In the genomic region with DNA sequence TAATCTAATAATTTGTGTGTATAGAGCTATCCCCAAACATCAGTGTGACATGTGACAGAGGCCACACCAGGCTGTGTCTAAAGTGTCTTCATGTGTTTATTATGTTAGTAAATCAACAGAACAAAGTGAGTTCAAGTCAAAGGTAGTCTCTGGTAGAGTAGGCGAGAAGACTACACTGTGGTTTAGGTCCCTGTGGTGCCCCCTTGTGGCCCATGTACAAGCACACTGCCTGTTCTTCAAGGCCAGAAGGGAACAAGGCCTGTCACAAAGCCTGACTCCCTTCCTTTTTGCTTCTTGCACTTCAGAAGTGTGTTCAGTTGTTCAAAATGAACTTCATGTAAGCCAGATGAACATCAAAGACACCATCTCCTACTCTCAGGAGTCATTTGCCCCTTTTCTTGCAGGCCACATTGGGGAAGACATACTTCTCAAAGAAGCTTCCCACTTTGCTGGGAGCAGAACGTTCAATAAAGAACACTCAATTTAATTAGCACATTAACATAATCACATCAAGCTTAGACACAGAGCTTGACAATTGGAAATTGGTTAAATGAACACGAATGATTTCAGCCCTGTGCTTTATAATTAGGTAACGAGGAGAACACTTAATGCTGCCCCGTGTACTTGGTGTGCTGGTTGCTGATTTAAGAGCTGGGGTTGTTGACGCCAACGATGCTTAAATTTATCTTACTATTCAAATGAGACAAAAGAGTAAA, we compare ENCODE assay signal across 7 mouse cellular contexts. TPM values are rescaled to one million over a fixed set of nuclear protein-coding genes. Genes with fewer than 3 reads are reported as not detected.
DNase-seq lines count a peak whose midpoint lies in the region; ATAC-seq and TF ChIP-seq lines count a peak whose summit lies in the region.

No protein-coding gene starts in this region.

- POLR2A ChIA-PET in Patski (lab: Charles Lee) = interaction anchor here (2.3 kb wide), 1 partner anchor 67 kb away, joined by 6 read pairs; no protein-coding TSS in a partner anchor

- H3K9ac ChIP-seq in midbrain, embryonic 14.5 days (replicated peaks; ENCODE audit: low read length) = no peak overlapping the region
- H3K9ac ChIP-seq in midbrain, embryonic 15.5 days = no peak overlapping the region

- H3K4me3 ChIP-seq in midbrain, embryonic 14.5 days (replicated peaks; ENCODE audit: low read depth, low read length) = no peak overlapping the region
- H3K4me3 ChIP-seq in midbrain, embryonic 15.5 days = no peak overlapping the region
- no peak overlapping the region for H3K4me3 ChIP-seq in cortical plate, adult 2 months (ENCODE audit: insufficient read depth, low read length)

- H3K36me3 ChIP-seq in midbrain, embryonic 14.5 days (ENCODE audit: control insufficient read depth, insufficient read depth, low read length) = no peaks in the 10 kb centered on the region
- no peaks in the 10 kb centered on the region for H3K36me3 ChIP-seq in midbrain, embryonic 15.5 days (replicated peaks)

- no peak overlapping the region for H3K4me2 ChIP-seq in midbrain, embryonic 14.5 days (ENCODE audit: low read length)
- H3K4me2 ChIP-seq in midbrain, embryonic 15.5 days = no peak overlapping the region

- H3K9me3 ChIP-seq in midbrain, embryonic 14.5 days (ENCODE audit: control insufficient read depth, low read length) = no peaks in the 10 kb centered on the region
- no peaks in the 10 kb centered on the region for H3K9me3 ChIP-seq in midbrain, embryonic 15.5 days

- no peak for ATAC-seq in midbrain, embryonic 14.5 days (ENCODE audit: low FRiP score, low TSS enrichment)
- no peak for ATAC-seq in midbrain, embryonic 15.5 days (replicated peaks)
- no peak for ATAC-seq in Patski

- CTCF ChIA-PET in Patski (lab: Charles Lee) = interaction anchor here (0.9 to 17.1 kb wide), 6 partner anchors 37 to 336 kb away, joined by 3 to 164 read pairs (median 5); no protein-coding TSS in a partner anchor

- WGBS in midbrain, embryonic 14.5 days = 68% methylated on average over 7 of the region's 7 CpGs
- WGBS in midbrain, embryonic 15.5 days = 59% methylated on average over 7 of the region's 7 CpGs

- H3K4me1 ChIP-seq in midbrain, embryonic 14.5 days (ENCODE audit: control insufficient read depth, insufficient read depth, low read length) = no peaks in the 10 kb centered on the region
- H3K4me1 ChIP-seq in midbrain, embryonic 15.5 days = no peaks in the 10 kb centered on the region
- H3K4me1 ChIP-seq in cortical plate, adult 2 months (ENCODE audit: control insufficient read depth, insufficient read depth, low read length) = no peaks in the 10 kb centered on the region

- TF ChIP-seq POLR2A in cortical plate, adult 2 months (IDR thresholded peaks at IDR 0.05; ENCODE audit: extremely low read depth, insufficient read depth, low read length) = no peak

- no peaks in the 10 kb centered on the region for H3K27me3 ChIP-seq in midbrain, embryonic 14.5 days (ENCODE audit: control insufficient read depth, insufficient read depth, low read length)
- no peaks in the 10 kb centered on the region for H3K27me3 ChIP-seq in midbrain, embryonic 15.5 days (replicated peaks)
- H3K27me3 ChIP-seq in Patski = no peaks in the 10 kb centered on the region

- peak; percentile 51 for DNase-seq in midbrain, embryonic 14.5 days
- DNase-seq in Patski (ENCODE audit: low read depth, low spot score) = no peak
- DNase-seq in kidney, postnatal 25 days = peak; percentile 77 to 78
- DNase-seq in thymus, postnatal 4 days = peak; percentile 47
- DNase-seq in urinary bladder, postnatal 10 days (ENCODE audit: low spot score) = no peak

- in situ Hi-C loops in Patski (cut with MboI; ENCODE audit: low pct_unique_long_range_greater_than_20kb) = loop anchor here (5.0 kb wide), 1 partner anchor 68 kb away; no protein-coding TSS in a partner anchor

- no peak overlapping the region for H3K27ac ChIP-seq in midbrain, embryonic 14.5 days (replicated peaks; ENCODE audit: low read depth, low read length)
- H3K27ac ChIP-seq in midbrain, embryonic 15.5 days = no peak overlapping the region
- H3K27ac ChIP-seq in cortical plate, adult 2 months (ENCODE audit: insufficient read depth, low read length) = no peak overlapping the region

- TF ChIP-seq CTCF in Patski (IDR thresholded peaks at IDR 0.05) = peak; percentile 83
- peak; percentile 68 for TF ChIP-seq CTCF in cortical plate, adult 2 months (IDR thresholded peaks at IDR 0.05; ENCODE audit: extremely low read depth, insufficient read depth, low read length)

RNA-seq across cellular contexts. Expression of gene Arnt2, which starts 14.9 kb away (rescaled TPM):
- polyA plus RNA-seq in midbrain, embryonic 14.5 days (2014; fragmentation: Nextera tagmentation; extraction: Ambion mirVana) = 75.7 and 82.1 TPM in 2 replicates
- polyA plus RNA-seq in midbrain, embryonic 15.5 days (2015; fragmentation: Nextera tagmentation; extraction: Ambion mirVana) = 88.4 and 96.8 TPM in 2 replicates
- 118 TPM for polyA plus RNA-seq in Patski (2021)
- polyA plus RNA-seq in cortical plate, adult 2 months (2012; rRNA removed) = 172 and 190 TPM in 2 replicates

Comparison
In these comparisons a context has a peak if more than half of its experiments do, and no peak if none do; other contexts are left out.
1. DNase-seq: peak in midbrain, embryonic 14.5 days (single experiment), kidney, postnatal 25 days (2 of 2) and thymus, postnatal 4 days (single experiment); none in Patski (single experiment) and urinary bladder, postnatal 10 days (single experiment).